Mouse (Mus musculus): ENCODE data around the gene Zdhhc18. TPM values are rescaled to one million over a fixed set of nuclear protein-coding genes. Genes with fewer than 3 reads are reported as not detected.
A peak's percentile ranks its signal among the peaks of the same experiment; 100 is the strongest.
"Not testable (repeated sequence)": the region's sequence is repeated elsewhere in the genome, so short reads cannot be mapped to it uniquely, and the experiment has no call there.

Zdhhc18 gene
- total RNA-seq, 4 experiments from 2014 or later: 33.8 to 57.7 (median 44.6) TPM

DNA sequence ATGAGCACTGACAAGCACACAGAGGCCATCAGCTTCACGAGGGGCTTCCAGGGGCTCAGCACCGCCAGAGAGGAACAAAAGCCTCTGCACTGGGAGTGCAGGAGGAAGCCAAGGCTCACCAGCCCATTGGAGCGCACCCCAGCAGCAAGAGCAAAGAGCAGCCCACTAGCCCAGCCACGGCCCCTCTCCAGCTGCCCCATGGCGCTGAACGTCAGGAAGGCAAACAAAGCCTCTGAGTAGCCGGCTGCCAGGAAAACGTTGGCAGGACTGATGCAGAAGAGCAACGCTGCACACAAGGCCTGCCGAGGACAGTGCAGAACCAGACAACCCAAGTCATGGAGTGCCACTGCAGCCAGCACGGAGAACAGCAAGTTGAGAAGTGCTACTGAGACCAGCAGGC is 15.2 kb upstream of the Zdhhc18 start:
- no peak for DNase-seq (ENCODE audit: low spot score in 2 of 2)

GRCm38 (mm10) chr4:133662945-133663344 is 13.0 kb upstream of the Zdhhc18 start:
- DNase-seq (ENCODE audit: low spot score in 2 of 2): no peak

DNA sequence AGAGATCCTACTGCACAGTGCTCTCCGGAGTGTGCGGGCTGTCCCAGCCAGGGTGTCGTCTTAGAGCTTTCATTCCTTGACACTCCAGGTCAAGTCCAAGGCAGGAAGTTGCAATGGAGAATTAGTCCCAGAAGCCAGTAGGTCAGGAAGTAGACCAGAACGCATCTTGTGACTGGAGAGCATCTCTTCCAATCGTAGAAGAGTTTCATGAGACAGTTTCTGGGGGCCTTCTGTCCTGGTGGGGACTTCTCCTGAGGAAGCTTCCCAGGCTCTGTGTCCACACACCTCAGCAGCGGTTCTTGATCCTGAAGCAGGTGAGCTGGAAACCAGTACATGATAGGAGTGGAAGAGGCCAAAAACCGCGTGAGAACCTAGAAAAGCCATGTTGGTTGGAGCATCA is 12.5 kb upstream of the Zdhhc18 start:
- DNase-seq (ENCODE audit: low spot score in 2 of 2): no peak

DNA sequence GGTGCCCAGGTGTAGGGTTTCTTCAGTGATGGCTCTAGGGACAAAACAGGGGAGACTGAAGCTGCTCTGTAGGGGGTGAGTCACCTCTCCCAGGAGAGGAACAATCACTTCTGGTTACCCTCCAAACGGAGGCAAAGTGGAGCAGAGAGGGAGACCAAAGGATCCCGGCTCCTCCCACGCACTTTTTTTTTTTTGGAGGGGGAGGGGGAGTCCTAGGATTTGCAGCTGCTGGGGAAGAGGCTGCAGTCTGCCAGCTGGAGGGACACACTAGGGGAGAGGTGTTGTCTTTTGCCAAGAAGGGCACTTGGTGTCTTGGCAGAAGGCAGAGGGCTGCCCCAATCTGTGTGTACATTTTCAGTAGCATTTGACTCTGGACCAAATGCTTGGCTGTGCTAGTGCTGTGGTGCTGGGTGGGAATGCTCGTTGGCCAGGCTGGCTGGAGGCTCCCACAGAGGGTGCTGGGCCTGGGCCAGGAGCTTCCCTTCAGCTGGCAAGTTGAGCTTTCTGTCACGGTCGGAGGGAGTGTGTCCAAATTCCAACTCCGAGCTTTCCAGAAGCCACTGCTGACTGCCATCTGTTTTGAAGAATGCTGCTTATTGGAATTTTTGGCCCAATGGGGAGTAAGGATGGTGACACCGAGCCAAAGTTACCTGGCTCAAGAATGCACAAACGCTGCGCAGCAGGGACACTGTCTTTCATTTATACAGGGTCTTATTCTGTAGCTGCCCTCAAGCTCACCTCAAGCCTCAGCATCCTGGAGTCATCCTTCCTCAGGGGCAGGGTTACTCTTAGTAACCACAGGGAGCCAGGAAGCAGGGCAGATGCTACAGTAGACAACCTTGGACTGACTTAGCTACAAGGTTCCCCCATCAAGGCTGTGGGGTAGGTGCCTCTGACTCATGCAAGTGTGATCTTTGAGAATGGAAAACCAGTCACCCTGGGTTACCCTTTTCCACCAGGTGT is 10.5 kb upstream of the Zdhhc18 start:
- peak; percentile 60 to 82 for DNase-seq (ENCODE audit: low spot score in 2 of 2)

DNA sequence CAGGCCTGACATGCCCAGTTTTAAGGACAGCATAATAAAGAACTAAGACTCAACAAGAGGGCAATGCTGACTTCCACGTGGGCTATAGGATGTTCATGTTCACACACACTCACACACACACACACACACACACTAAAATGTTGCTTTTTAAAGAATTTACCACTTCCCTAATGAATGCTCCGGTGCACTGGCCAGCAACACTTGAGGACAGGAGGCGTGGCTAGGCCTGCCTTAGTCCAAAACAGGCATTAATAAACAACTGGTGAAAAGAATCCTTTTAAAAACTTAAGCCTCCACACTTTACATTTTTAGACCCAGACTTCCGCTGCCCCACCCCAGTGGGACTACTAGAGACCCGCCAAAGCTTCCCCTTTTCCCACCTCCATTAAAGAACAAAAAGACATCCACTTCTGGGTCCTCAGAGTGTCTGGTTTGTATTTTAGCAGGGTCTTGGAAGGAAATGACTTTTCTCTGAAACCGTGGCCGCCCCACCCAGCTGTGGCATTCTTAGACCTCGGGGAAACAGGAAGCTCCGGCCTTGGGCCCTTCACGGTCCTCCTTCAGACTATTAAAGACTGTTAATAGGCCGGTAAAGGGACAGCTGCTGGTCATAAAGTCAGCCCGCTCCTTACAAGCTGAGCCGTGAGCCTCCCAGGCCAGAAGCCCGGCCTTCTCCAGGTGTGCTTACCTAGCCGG is 9.7 kb upstream of the Zdhhc18 start:
- DNase-seq (ENCODE audit: low spot score in 2 of 2): no peak

- DNase-seq (ENCODE audit: low spot score in 2 of 2): no peak
Observed at GRCm38 (mm10) chr4:133658729-133659128, 8.8 kb upstream of the Zdhhc18 start.

- DNase-seq (ENCODE audit: low spot score in 2 of 2): no peak
Observed at GRCm38 (mm10) chr4:133657829-133658458, 8.0 kb upstream of the Zdhhc18 start.

- no peak for DNase-seq (ENCODE audit: low spot score in 2 of 2)
Observed at GRCm38 (mm10) chr4:133656997-133657396, 7.0 kb upstream of the Zdhhc18 start.

DNA sequence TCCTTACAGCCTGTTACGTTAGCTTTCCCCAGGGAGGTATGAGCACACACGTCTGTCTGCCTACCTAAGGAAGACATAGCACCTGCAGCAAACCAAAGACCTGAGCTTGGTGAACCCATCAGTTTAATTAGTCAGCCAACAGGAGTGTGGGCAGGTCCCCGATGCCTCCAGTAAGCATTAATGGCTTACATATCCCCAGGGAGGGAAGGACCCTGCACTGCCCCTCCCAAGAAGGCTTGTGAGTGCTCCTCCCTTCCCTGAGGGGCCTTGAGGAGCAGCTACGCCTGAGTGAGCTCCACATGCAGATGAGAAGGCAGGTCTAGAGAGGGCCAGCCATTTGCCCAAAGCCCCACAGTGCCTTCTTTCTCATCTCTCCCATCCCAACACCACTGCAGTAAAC is 6.3 kb upstream of the Zdhhc18 start:
- no peak for DNase-seq (ENCODE audit: low spot score in 2 of 2)

DNA sequence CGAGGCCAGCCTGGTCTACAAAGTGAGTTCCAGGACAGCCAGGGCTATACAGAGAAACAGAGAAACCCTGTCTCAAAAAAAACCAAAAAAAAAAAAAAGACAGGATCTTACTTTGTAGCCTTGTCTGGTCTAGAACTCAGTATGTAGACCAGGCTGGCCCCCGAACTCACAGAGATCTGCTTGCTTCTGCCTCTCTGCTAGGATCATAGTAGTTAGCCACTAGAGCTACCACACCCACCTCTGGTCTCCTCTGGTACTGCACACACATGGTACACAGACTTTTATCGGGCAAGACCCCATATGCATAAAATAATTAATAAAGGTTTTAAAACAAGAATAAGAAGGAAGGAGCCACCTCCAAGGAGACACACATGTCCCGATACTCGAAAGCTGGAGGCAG is 4.1 kb upstream of the Zdhhc18 start:
- not testable (repeated sequence) for DNase-seq (ENCODE audit: low spot score in 2 of 2)

GRCm38 (mm10) chr4:133652746-133653145 is 2.8 kb upstream of the Zdhhc18 start:
- DNase-seq (ENCODE audit: low spot score in 2 of 2): no peak

GRCm38 (mm10) chr4:133651986-133652385 is 2.0 kb upstream of the Zdhhc18 start:
- DNase-seq (ENCODE audit: low spot score in 2 of 2): no peak

- DNase-seq (ENCODE audit: low spot score in 2 of 2): no peak
Observed at GRCm38 (mm10) chr4:133651445-133651844, 1.5 kb upstream of the Zdhhc18 start.

DNA sequence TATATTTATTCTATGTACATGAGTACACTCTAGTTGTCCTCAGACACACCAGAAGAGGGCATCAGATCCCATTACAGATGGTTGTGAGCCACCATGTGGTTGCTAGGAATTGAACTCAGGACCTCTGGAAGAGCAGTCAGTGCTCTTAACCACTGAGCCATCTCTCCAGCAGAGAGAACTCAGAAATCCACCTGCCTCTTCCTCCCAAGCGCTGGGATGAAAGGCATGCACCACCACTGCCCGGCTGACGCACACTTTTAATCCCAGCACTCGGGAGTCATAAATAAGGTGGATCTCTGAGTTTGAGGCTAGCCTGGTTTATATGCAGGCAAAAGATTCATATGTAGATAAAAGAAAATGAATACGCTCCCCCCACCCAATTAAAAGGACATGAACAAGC is 490 bp downstream of the Zdhhc18 start:
- not testable (repeated sequence) for DNase-seq (ENCODE audit: low spot score in 2 of 2)

GRCm38 (mm10) chr4:133645680-133646079 is 4.3 kb downstream of the Zdhhc18 start:
- DNase-seq (ENCODE audit: low spot score in 2 of 2): no peak

GRCm38 (mm10) chr4:133645195-133645594 is 4.8 kb downstream of the Zdhhc18 start:
- DNase-seq (ENCODE audit: low spot score in 2 of 2): no peak

- no peak for DNase-seq (ENCODE audit: low spot score in 2 of 2)
Observed at GRCm38 (mm10) chr4:133634043-133634410, 15.9 kb downstream of the Zdhhc18 start.

DNA sequence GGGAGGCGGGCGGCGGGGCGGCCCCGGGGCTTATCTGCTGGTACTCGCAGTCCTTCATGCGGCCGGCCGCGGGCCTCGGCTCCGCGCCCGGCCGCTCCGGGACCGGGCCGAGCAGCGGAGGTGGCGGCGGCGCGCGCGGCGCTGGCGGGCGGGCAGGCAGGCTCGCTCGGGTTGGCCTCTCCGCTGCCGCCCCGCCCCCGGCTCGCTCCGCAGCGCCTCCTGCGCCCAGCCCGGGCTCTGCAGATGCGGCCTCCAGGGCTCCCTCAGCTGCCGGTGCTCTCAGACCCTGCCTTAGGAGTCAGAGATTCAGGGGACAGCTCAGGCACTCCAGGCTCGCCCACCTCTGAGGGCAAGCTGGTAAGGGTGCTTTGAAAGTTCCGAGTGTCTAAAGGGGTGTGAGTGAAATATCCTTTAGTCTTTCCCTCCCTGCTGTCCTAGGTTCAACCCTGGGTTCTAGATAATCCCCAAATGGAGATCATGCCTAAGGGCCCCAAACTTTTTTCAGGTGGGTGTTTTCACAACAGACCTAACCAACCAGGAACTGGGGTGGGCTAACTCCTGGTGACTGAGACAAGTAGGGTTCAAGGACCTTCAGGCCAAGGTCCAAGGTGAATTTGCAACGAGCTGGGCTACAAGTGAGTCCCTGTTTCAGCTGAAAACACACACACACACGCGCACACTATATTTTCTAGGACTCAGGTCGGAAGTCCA is 16.5 kb downstream of the Zdhhc18 start:
- peak; percentile 72 to 78 for DNase-seq (ENCODE audit: low spot score in 2 of 2)

DNA sequence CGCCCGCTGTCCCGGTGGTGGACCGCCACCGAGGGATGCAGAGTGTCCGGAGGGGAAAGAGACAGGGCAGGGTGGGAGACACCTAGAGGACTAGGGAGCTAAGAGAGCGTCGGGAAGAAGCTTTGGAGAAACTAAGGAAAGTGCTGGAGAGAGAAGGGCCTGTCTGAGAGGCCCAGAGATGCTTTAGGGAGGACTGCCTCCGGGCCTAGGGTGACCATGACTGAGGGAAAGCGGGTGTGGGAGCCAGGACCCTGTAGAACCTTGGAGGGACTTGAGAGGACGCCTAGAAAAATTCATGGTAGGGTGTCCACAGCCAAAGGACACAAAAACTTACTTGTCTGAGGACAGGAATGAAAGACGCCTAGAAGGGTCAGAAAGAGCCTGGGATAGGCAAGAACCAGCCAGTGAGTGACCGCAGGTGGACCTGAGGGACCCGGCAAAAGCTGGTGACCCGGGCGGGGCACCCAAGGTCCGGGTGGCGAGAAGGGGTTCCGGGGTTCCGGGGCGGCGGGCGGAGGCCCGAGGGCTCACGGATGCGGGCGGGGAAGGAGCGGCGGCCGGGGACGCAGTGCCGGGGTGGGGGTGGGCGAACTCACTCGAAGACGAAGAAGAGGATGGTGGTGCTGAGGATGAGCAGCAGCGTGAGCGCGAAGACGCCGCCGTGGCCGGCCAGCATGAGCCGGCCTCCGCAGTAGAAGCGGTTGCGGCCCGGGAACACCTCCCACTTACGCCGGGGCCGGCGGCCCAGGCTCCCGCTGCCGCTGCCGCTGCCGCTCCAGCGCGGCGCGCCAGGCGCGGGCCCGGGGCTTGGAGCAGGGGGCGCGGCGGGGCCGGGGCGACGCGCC is 17.2 kb downstream of the Zdhhc18 start:
- no peak for DNase-seq (ENCODE audit: low spot score in 2 of 2)

DNA sequence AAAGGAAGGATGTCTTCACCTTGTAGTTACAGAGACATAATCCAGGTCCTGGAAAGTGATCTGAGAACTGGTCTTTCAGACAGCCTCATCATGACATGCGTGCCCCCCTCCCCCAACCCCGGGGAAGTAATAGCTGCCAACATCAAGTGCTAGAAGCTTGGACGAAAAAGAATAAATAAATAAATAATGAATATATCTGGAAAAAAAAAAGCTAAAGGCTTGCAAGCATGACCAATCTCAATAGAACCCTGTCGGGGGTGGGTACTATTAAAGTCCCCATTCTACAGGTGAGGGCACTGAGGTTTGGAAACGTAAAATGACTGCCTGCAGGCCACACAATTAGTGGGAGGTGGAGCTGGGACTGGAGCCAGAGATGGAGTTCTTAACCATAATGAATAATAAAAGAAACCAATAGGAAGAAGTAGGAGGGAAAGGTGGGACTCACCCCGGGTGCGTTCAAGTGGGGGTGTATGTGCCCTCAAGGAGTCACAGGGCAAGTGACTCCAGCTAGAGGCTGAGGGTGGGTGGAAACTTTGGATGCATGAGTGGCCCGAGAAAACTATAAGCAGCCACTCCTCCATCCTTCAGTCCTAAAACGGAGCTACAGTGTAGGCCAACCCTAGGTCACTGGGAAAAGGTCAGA is 18.1 kb downstream of the Zdhhc18 start:
- no peak for DNase-seq (ENCODE audit: low spot score in 2 of 2)
